Mouse (Mus musculus): ENCODE results near the gene Pdzk1ip1. TPM values are rescaled to one million over a fixed set of nuclear protein-coding genes. Genes with fewer than 3 reads are reported as not detected.

The Pdzk1ip1 gene
- polyA plus RNA-seq, 1 experiment from 2014 or later = 2.3 TPM

- WGBS = 73% methylated on average over 4 of the region's 4 CpGs
- no peak overlapping the region for H3K27ac ChIP-seq (ENCODE audit: low read depth, low read length)
- H3K9ac ChIP-seq (ENCODE audit: low read depth, low read length) = no peak overlapping the region
- H3K27me3 ChIP-seq (replicated peaks; ENCODE audit: control insufficient read depth, insufficient read depth, low read length) = peaks cover 6% of the 10 kb centered on the region; the same call in 1 of the 2 replicates
- no peak overlapping the region for H3K4me2 ChIP-seq (ENCODE audit: low read length)
- H3K4me1 ChIP-seq (ENCODE audit: control insufficient read depth, insufficient read depth, low read depth, low read length) = no peaks in the 10 kb centered on the region
- H3K4me3 ChIP-seq (ENCODE audit: low read length) = no peak overlapping the region
- ATAC-seq = no peak
- H3K36me3 ChIP-seq (ENCODE audit: control insufficient read depth, insufficient read depth, low read length) = no peaks in the 10 kb centered on the region
- no peaks in the 10 kb centered on the region for H3K9me3 ChIP-seq (ENCODE audit: control insufficient read depth, low read length)
Observed at GRCm38 (mm10) chr4:115086257-115086656, 2.3 kb upstream of the Pdzk1ip1 start.

- ATAC-seq = no peak
- Histone ChIP-seq H3K27me3 (replicated peaks; ENCODE audit: control insufficient read depth, insufficient read depth, low read length) (peaks cover 6% of the 10 kb centered on the region; the same call in 1 of the 2 replicates), H3K9me3 (ENCODE audit: control insufficient read depth, low read length) (no peaks in the 10 kb centered on the region), H3K9ac (ENCODE audit: low read depth, low read length) (no peak overlapping the region), H3K4me2 (ENCODE audit: low read length) (no peak overlapping the region), H3K4me3 (ENCODE audit: low read length) (no peak overlapping the region), H3K36me3 (ENCODE audit: control insufficient read depth, insufficient read depth, low read length) (no peaks in the 10 kb centered on the region), H3K4me1 (ENCODE audit: control insufficient read depth, insufficient read depth, low read depth, low read length) (no peaks in the 10 kb centered on the region), H3K27ac (ENCODE audit: low read depth, low read length) (no peak overlapping the region)
- WGBS = 56% methylated on average over 3 of the region's 3 CpGs
Observed at GRCm38 (mm10) chr4:115086763-115087415, 1.6 kb upstream of the Pdzk1ip1 start.

- Histone ChIP-seq H3K9ac (ENCODE audit: low read depth, low read length) (no peak overlapping the region), H3K4me2 (ENCODE audit: low read length) (no peak overlapping the region), H3K9me3 (ENCODE audit: control insufficient read depth, low read length) (no peaks in the 10 kb centered on the region), H3K27ac (ENCODE audit: low read depth, low read length) (no peak overlapping the region), H3K36me3 (ENCODE audit: control insufficient read depth, insufficient read depth, low read length) (no peaks in the 10 kb centered on the region), H3K4me3 (ENCODE audit: low read length) (no peak overlapping the region), H3K27me3 (replicated peaks; ENCODE audit: control insufficient read depth, insufficient read depth, low read length) (peaks cover 5% of the 10 kb centered on the region), H3K4me1 (ENCODE audit: control insufficient read depth, insufficient read depth, low read depth, low read length) (peaks cover 3% of the 10 kb centered on the region)
- 68% methylated on average over 2 of the region's 2 CpGs for WGBS
- no peak for ATAC-seq
Observed at GRCm38 (mm10) chr4:115090592-115090991, 2.1 kb downstream of the Pdzk1ip1 start.

- Histone ChIP-seq H3K27ac (ENCODE audit: low read depth, low read length) (no peak overlapping the region), H3K4me3 (ENCODE audit: low read length) (no peak overlapping the region), H3K4me1 (ENCODE audit: control insufficient read depth, insufficient read depth, low read depth, low read length) (peaks cover 13% of the 10 kb centered on the region), H3K36me3 (ENCODE audit: control insufficient read depth, insufficient read depth, low read length) (no peaks in the 10 kb centered on the region), H3K4me2 (ENCODE audit: low read length) (no peak overlapping the region), H3K9ac (ENCODE audit: low read depth, low read length) (no peak overlapping the region), H3K27me3 (replicated peaks; ENCODE audit: control insufficient read depth, insufficient read depth, low read length) (peaks cover 10% of the 10 kb centered on the region), H3K9me3 (ENCODE audit: control insufficient read depth, low read length) (no peaks in the 10 kb centered on the region)
- WGBS = 80% methylated on average over 3 of the region's 3 CpGs
- no peak for ATAC-seq
Observed at GRCm38 (mm10) chr4:115091806-115092205, 3.3 kb downstream of the Pdzk1ip1 start.

GRCm38 (mm10) chr4:115093331-115093864, 4.9 kb downstream of the Pdzk1ip1 start:
- ATAC-seq = no peak
- Histone ChIP-seq H3K27me3 (replicated peaks; ENCODE audit: control insufficient read depth, insufficient read depth, low read length) (peaks cover 9% of the 10 kb centered on the region), H3K4me1 (ENCODE audit: control insufficient read depth, insufficient read depth, low read depth, low read length) (peaks cover 16% of the 10 kb centered on the region), H3K36me3 (ENCODE audit: control insufficient read depth, insufficient read depth, low read length) (no peaks in the 10 kb centered on the region), H3K9me3 (ENCODE audit: control insufficient read depth, low read length) (no peaks in the 10 kb centered on the region), H3K4me3 (ENCODE audit: low read length) (no peak overlapping the region), H3K27ac (ENCODE audit: low read depth, low read length) (no peak overlapping the region), H3K4me2 (ENCODE audit: low read length) (no peak overlapping the region), H3K9ac (ENCODE audit: low read depth, low read length) (no peak overlapping the region)
- 87% methylated on average over 4 of the region's 4 CpGs for WGBS

- WGBS = 73% methylated on average over 2 of the region's 2 CpGs
- Histone ChIP-seq H3K27me3 (replicated peaks; ENCODE audit: control insufficient read depth, insufficient read depth, low read length) (peaks cover 9% of the 10 kb centered on the region), H3K9ac (ENCODE audit: low read depth, low read length) (no peak overlapping the region), H3K27ac (ENCODE audit: low read depth, low read length) (no peak overlapping the region), H3K4me1 (ENCODE audit: control insufficient read depth, insufficient read depth, low read depth, low read length) (peaks cover 16% of the 10 kb centered on the region), H3K9me3 (ENCODE audit: control insufficient read depth, low read length) (no peaks in the 10 kb centered on the region), H3K4me3 (ENCODE audit: low read length) (no peak overlapping the region), H3K36me3 (ENCODE audit: control insufficient read depth, insufficient read depth, low read length) (no peaks in the 10 kb centered on the region), H3K4me2 (ENCODE audit: low read length) (no peak overlapping the region)
- no peak for ATAC-seq
Observed at GRCm38 (mm10) chr4:115094056-115094455, 5.5 kb downstream of the Pdzk1ip1 start.

- peaks cover 12% of the 10 kb centered on the region for H3K27me3 ChIP-seq (replicated peaks; ENCODE audit: control insufficient read depth, insufficient read depth, low read length)
- H3K4me2 ChIP-seq (ENCODE audit: low read length) = peak overlapping the region; percentile 98
- peak overlapping the region; percentile 77 for H3K9ac ChIP-seq (ENCODE audit: low read depth, low read length)
- peak; percentile 67 for ATAC-seq
- H3K4me1 ChIP-seq (ENCODE audit: control insufficient read depth, insufficient read depth, low read depth, low read length) = peaks cover 16% of the 10 kb centered on the region
- no peaks in the 10 kb centered on the region for H3K9me3 ChIP-seq (ENCODE audit: control insufficient read depth, low read length)
- H3K36me3 ChIP-seq (ENCODE audit: control insufficient read depth, insufficient read depth, low read length) = no peaks in the 10 kb centered on the region
- H3K4me3 ChIP-seq (ENCODE audit: low read length) = peak overlapping the region; percentile 50
- no peak overlapping the region for H3K27ac ChIP-seq (ENCODE audit: low read depth, low read length)
- 0% methylated on average over 30 of the region's 31 CpGs for WGBS
Observed at GRCm38 (mm10) chr4:115095671-115096434, 7.3 kb downstream of the Pdzk1ip1 start.

GRCm38 (mm10) chr4:115096435-115097145, 8.1 kb downstream of the Pdzk1ip1 start:
- Histone ChIP-seq H3K9ac (ENCODE audit: low read depth, low read length) (peak overlapping the region; percentile 48; the same call in 1 of the 2 replicates), H3K4me2 (ENCODE audit: low read length) (peak overlapping the region; percentile 98), H3K36me3 (ENCODE audit: control insufficient read depth, insufficient read depth, low read length) (no peaks in the 10 kb centered on the region), H3K4me1 (ENCODE audit: control insufficient read depth, insufficient read depth, low read depth, low read length) (peaks cover 16% of the 10 kb centered on the region), H3K27me3 (replicated peaks; ENCODE audit: control insufficient read depth, insufficient read depth, low read length) (peaks cover 12% of the 10 kb centered on the region), H3K9me3 (ENCODE audit: control insufficient read depth, low read length) (no peaks in the 10 kb centered on the region), H3K4me3 (ENCODE audit: low read length) (peak overlapping the region; percentile 50), H3K27ac (ENCODE audit: low read depth, low read length) (no peak overlapping the region)
- peak; percentile 44 for ATAC-seq
- WGBS = 15% methylated on average over 11 of the region's 11 CpGs

- H3K27me3 ChIP-seq (replicated peaks; ENCODE audit: control insufficient read depth, insufficient read depth, low read length) = peaks cover 12% of the 10 kb centered on the region
- peaks cover 16% of the 10 kb centered on the region for H3K4me1 ChIP-seq (ENCODE audit: control insufficient read depth, insufficient read depth, low read depth, low read length)
- 0% methylated on average over 6 of the region's 6 CpGs for WGBS
- H3K4me2 ChIP-seq (ENCODE audit: low read length) = peak overlapping the region; percentile 63
- H3K9me3 ChIP-seq (ENCODE audit: control insufficient read depth, low read length) = no peaks in the 10 kb centered on the region
- peak overlapping the region; percentile 48; the same call in 1 of the 2 replicates for H3K9ac ChIP-seq (ENCODE audit: low read depth, low read length)
- peak overlapping the region; percentile 26 for H3K4me3 ChIP-seq (ENCODE audit: low read length)
- peak; percentile 29 for ATAC-seq
- H3K27ac ChIP-seq (ENCODE audit: low read depth, low read length) = no peak overlapping the region
- no peaks in the 10 kb centered on the region for H3K36me3 ChIP-seq (ENCODE audit: control insufficient read depth, insufficient read depth, low read length)
Observed at GRCm38 (mm10) chr4:115097146-115097496, 8.6 kb downstream of the Pdzk1ip1 start.

Measured in hindbrain, embryonic 16.5 days (tissue).